Mouse (Mus musculus): ENCODE data around the gene Ugt2b37. TPM values are rescaled to one million over a fixed set of nuclear protein-coding genes. Genes with fewer than 3 reads are reported as not detected.
"Not testable (repeated sequence)": the region's sequence is repeated elsewhere in the genome, so short reads cannot be mapped to it uniquely, and the experiment has no call there.

Ugt2b37 gene
- not detected in 2 replicates for polyA plus RNA-seq (2015; fragmentation: Nextera tagmentation; extraction: Ambion mirVana)

DNA sequence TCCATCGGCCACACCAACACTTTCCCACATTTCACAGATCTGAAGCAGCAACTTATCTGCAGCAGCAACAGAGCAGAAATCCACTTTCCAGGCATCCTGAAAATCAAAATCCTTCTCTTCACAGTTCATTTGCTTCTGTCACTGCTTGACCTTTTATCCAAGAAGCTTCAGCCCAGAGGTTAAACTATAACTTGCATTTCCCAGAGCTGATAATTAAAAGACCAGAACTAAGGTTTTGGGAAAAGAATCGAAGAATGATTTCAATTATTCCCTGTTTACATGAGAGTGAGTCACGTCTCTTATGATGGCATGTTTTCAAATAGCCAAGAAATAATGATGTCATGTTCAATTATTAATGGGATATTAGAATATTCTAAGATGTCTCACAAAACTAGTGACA lies at the start of gene Ugt2b37:
Gene Ugt2b37 (minus strand): TSS at position 129 of the 400 bp plus-strand sequence.
- H3K27me3 ChIP-seq (ENCODE audit: control insufficient read depth, insufficient read depth, low read depth, low read length); H3K9me3 ChIP-seq (replicated peaks; ENCODE audit: control insufficient read depth, low read length); H3K4me3 ChIP-seq (ENCODE audit: low read depth, low read length); ATAC-seq (ENCODE audit: low read depth); H3K9ac ChIP-seq (ENCODE audit: low read depth, low read length); H3K27ac ChIP-seq (ENCODE audit: low read length); H3K4me1 ChIP-seq (ENCODE audit: control insufficient read depth, low read depth, low read length); H3K4me2 ChIP-seq (ENCODE audit: low read depth, low read length); H3K36me3 ChIP-seq (ENCODE audit: control insufficient read depth, insufficient read depth): not testable (repeated sequence)
- 51% methylated on average over 3 of the region's 3 CpGs for WGBS (ENCODE audit: insufficient replicate concordance)

DNA sequence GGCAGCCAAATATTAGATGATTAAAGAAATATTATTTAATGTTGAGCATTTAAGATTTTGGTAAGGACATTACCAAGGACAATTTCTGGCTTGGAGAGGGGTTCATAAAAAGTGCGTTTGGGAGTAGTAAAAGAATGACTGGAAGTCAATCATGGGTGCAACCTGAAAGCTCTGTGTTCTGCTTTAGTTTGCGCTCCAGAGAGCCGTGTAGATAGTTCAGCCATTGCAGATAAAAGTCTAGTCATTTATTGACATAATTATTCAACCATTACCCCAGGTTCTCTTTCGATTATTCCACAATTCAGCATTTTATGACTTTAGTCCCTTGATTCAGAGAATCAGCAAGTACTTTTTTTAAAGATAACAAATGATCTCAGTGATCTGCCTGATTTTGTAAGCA lies 31.6 kb upstream of the Ugt2b37 start:
- not testable (repeated sequence) for H3K4me3 ChIP-seq (ENCODE audit: low read depth, low read length); ATAC-seq (ENCODE audit: low read depth); H3K9ac ChIP-seq (ENCODE audit: low read depth, low read length); H3K4me1 ChIP-seq (ENCODE audit: control insufficient read depth, low read depth, low read length); H3K27me3 ChIP-seq (ENCODE audit: control insufficient read depth, insufficient read depth, low read depth, low read length); H3K36me3 ChIP-seq (ENCODE audit: control insufficient read depth, insufficient read depth); H3K9me3 ChIP-seq (replicated peaks; ENCODE audit: control insufficient read depth, low read length); H3K4me2 ChIP-seq (ENCODE audit: low read depth, low read length); H3K27ac ChIP-seq (ENCODE audit: low read length)
- WGBS (ENCODE audit: insufficient replicate concordance) = 58% methylated on average over 4 of the region's 4 CpGs

DNA sequence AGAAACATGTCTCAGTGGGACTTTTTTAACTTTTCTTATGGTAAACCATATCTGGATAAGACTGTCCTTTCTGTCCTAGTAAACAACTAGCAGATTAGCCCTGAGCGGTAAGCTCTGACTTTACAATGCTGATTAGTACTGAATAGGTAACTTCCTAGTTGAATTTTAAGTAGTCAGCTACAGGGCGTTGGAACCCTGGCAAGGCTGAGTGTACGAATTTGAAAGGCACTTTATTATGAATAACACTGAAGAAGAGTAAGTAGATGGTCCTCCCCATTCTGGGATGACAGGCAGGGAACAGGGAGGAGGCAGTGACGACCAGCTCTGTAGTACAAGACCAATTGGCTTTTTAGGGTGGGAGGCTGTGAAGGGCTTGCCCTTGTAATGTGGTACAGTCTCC lies 21.4 kb upstream of the Ugt2b37 start:
- not testable (repeated sequence) for H3K9ac ChIP-seq (ENCODE audit: low read depth, low read length); H3K36me3 ChIP-seq (ENCODE audit: control insufficient read depth, insufficient read depth); H3K4me3 ChIP-seq (ENCODE audit: low read depth, low read length); H3K27me3 ChIP-seq (ENCODE audit: control insufficient read depth, insufficient read depth, low read depth, low read length); H3K4me1 ChIP-seq (ENCODE audit: control insufficient read depth, low read depth, low read length); ATAC-seq (ENCODE audit: low read depth); H3K4me2 ChIP-seq (ENCODE audit: low read depth, low read length); H3K27ac ChIP-seq (ENCODE audit: low read length); H3K9me3 ChIP-seq (replicated peaks; ENCODE audit: control insufficient read depth, low read length)
- 55% methylated on average over 4 of the region's 4 CpGs for WGBS (ENCODE audit: insufficient replicate concordance)

DNA sequence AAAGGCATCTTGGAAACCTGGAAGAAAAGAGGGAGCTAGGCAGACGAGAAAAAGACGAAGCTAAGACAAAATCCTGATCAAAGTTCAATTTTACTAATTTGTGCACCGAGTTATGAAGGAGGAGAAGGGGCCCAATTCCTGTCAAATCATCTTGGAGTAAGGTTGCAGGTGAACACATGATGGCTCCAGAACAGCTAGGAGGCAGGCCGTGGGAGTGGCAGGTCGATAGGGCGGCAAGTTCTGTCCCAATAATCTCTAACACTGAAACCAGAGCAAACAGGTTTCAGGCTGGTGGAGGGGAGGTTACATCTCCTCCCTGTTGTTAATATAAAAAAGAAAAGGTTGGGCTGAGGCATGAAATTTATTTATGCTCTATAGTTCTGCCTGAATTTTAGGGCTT lies 21.0 kb upstream of the Ugt2b37 start:
- H3K36me3 ChIP-seq (ENCODE audit: control insufficient read depth, insufficient read depth) = no peaks in the 10 kb centered on the region
- H3K27me3 ChIP-seq (ENCODE audit: control insufficient read depth, insufficient read depth, low read depth, low read length) = no peaks in the 10 kb centered on the region
- H3K4me2 ChIP-seq (ENCODE audit: low read depth, low read length) = no peak overlapping the region
- H3K4me3 ChIP-seq (ENCODE audit: low read depth, low read length) = no peak overlapping the region
- no peaks in the 10 kb centered on the region for H3K4me1 ChIP-seq (ENCODE audit: control insufficient read depth, low read depth, low read length)
- H3K9me3 ChIP-seq (replicated peaks; ENCODE audit: control insufficient read depth, low read length) = no peaks in the 10 kb centered on the region
- H3K27ac ChIP-seq (ENCODE audit: low read length) = no peak overlapping the region
- H3K9ac ChIP-seq (ENCODE audit: low read depth, low read length) = no peak overlapping the region
- WGBS (ENCODE audit: insufficient replicate concordance) = 62% methylated on average over 6 of the region's 6 CpGs
- no peak for ATAC-seq (ENCODE audit: low read depth)

DNA sequence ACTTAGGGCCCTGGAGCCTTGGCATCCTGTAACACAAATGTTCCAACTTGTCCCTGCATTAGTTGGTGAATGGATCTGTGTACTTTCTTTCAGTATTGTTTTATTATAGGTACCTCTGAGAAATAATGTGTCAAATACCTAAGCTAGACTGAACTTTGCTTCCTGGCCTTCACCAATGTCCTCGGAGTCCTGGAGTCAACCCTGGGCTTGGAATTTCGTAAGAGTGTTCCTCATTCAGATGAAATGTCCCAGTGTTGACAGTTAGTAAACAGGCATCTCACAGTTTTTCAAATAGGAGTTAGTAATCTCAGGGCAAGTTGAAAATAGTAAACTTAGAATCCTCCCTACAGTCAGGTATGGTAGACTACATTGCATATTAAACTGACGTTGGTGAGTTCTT lies 1.2 kb upstream of the Ugt2b37 start:
- Histone ChIP-seq H3K27ac (ENCODE audit: low read length) (no peak overlapping the region), H3K4me3 (ENCODE audit: low read depth, low read length) (no peak overlapping the region), H3K36me3 (ENCODE audit: control insufficient read depth, insufficient read depth) (no peaks in the 10 kb centered on the region), H3K4me1 (ENCODE audit: control insufficient read depth, low read depth, low read length) (no peaks in the 10 kb centered on the region), H3K27me3 (ENCODE audit: control insufficient read depth, insufficient read depth, low read depth, low read length) (no peaks in the 10 kb centered on the region), H3K4me2 (ENCODE audit: low read depth, low read length) (no peak overlapping the region), H3K9me3 (replicated peaks; ENCODE audit: control insufficient read depth, low read length) (no peaks in the 10 kb centered on the region), H3K9ac (ENCODE audit: low read depth, low read length) (no peak overlapping the region)
- ATAC-seq (ENCODE audit: low read depth) = no peak
- 40% methylated on average over 3 of the region's 3 CpGs for WGBS (ENCODE audit: insufficient replicate concordance)

DNA sequence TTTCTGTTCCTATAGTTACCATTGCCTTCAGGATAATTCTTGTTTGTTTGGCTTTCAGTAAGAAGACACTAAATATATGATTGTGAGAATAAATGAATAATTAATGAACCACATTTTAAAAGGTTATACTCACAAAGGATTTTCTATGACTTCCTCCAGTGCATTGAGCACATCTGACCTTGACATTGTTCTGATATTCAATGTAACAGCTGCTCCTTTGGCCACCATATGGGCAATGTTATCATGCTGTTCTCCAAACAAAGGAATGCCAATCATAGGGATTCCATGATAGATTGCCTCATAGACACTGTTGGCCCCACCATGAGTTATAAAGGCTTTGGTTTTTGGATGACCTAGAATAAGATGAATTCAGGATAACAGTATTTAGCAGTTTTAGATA lies 12.5 kb downstream of the Ugt2b37 start:
- not testable (repeated sequence) for H3K4me3 ChIP-seq (ENCODE audit: low read depth, low read length); H3K4me1 ChIP-seq (ENCODE audit: control insufficient read depth, low read depth, low read length); H3K4me2 ChIP-seq (ENCODE audit: low read depth, low read length); H3K27me3 ChIP-seq (ENCODE audit: control insufficient read depth, insufficient read depth, low read depth, low read length); ATAC-seq (ENCODE audit: low read depth); H3K9me3 ChIP-seq (replicated peaks; ENCODE audit: control insufficient read depth, low read length); H3K27ac ChIP-seq (ENCODE audit: low read length); H3K9ac ChIP-seq (ENCODE audit: low read depth, low read length); H3K36me3 ChIP-seq (ENCODE audit: control insufficient read depth, insufficient read depth)

DNA sequence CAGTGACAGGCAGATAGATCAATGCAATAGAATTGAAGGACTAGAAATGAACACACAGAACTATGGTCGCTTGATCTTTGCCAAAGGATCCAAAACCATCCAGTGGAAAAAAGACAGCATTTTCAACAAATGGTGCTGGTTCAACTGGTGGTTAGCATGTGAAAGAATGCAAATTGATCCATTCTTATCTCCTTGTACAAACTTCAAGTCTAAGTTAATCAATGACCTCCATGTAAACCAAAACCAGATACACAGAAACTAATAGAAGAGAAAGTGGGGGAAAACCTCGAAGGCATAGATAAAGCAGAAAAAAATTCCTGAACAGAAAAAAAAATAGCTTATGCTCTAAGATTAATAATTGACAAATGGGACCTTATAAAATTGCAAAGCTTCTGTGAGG lies 58.2 kb downstream of the Ugt2b37 start:
- not testable (repeated sequence) for H3K9ac ChIP-seq (ENCODE audit: low read depth, low read length); H3K4me1 ChIP-seq (ENCODE audit: control insufficient read depth, low read depth, low read length); H3K27me3 ChIP-seq (ENCODE audit: control insufficient read depth, insufficient read depth, low read depth, low read length); H3K4me2 ChIP-seq (ENCODE audit: low read depth, low read length); H3K27ac ChIP-seq (ENCODE audit: low read length); H3K9me3 ChIP-seq (replicated peaks; ENCODE audit: control insufficient read depth, low read length); H3K36me3 ChIP-seq (ENCODE audit: control insufficient read depth, insufficient read depth); H3K4me3 ChIP-seq (ENCODE audit: low read depth, low read length)
- WGBS (ENCODE audit: insufficient replicate concordance) = 33% methylated on average over 2 of the region's 2 CpGs
- ATAC-seq (ENCODE audit: low read depth) = peak; percentile 67

Other genes with a start within 250 kb of the Ugt2b37 start
- 47.2 and 47.8 TPM in 2 replicates for gene Ugt2b36, start 162.2 kb downstream of the Ugt2b37 start, polyA plus RNA-seq (2015; fragmentation: Nextera tagmentation; extraction: Ambion mirVana)
- gene Ugt2b5, start 114.5 kb downstream of the Ugt2b37 start, polyA plus RNA-seq (2015; fragmentation: Nextera tagmentation; extraction: Ambion mirVana) = 41.2 and 44.1 TPM in 2 replicates
- 0.07 and 0.09 TPM in 2 replicates for gene Ugt2a3, start 82.4 kb upstream of the Ugt2b37 start, polyA plus RNA-seq (2015; fragmentation: Nextera tagmentation; extraction: Ambion mirVana)
- not detected in 2 replicates for gene Ugt2b38, start 169.4 kb upstream of the Ugt2b37 start, polyA plus RNA-seq (2015; fragmentation: Nextera tagmentation; extraction: Ambion mirVana)
- gene Ugt2a2, start 227.5 kb upstream of the Ugt2b37 start, polyA plus RNA-seq (2015; fragmentation: Nextera tagmentation; extraction: Ambion mirVana) = not detected in 2 replicates
- not detected in 2 replicates for gene Gm43638, start 232.0 kb upstream of the Ugt2b37 start, polyA plus RNA-seq (2015; fragmentation: Nextera tagmentation; extraction: Ambion mirVana)
- gene Ugt2a1, start 236.1 kb upstream of the Ugt2b37 start, polyA plus RNA-seq (2015; fragmentation: Nextera tagmentation; extraction: Ambion mirVana) = not detected in 2 replicates